Mouse (Mus musculus) thymus, adult 2 months (tissue): Measurements from ENCODE around the gene Slc9b1. TPM values are rescaled to one million over a fixed set of nuclear protein-coding genes. Genes with fewer than 3 reads are reported as not detected.

Source experiments
- DNase-seq: peaks from one replicate; pipeline ENCODE4 v3.0.0; 2021
- H3K27ac ChIP-seq: fragments of 200-500 bp; 2 replicates; pipeline ENCODE4 v1.5.1; 2012; ENCODE audit warnings: low read length, control low read depth; ENCODE audit not compliant: control insufficient read depth, insufficient read depth
- H3K27me3 ChIP-seq: fragments of 200-500 bp; 2 replicates; pipeline ENCODE4 v1.6.1; 2012; ENCODE audit warnings: mild to moderate bottlenecking, low read length, moderate library complexity, mixed read lengths; ENCODE audit not compliant: control insufficient read depth, insufficient read depth
- H3K36me3 ChIP-seq: fragments of 200-500 bp; 2 replicates; pipeline ENCODE4 v1.6.1; 2012; ENCODE audit warnings: mild to moderate bottlenecking, low read length, moderate library complexity; ENCODE audit not compliant: control insufficient read depth, insufficient read depth
- H3K4me1 ChIP-seq: fragments of 200-500 bp; replicated peaks from 2 replicates; pipeline ENCODE4 v1.6.1; 2012; ENCODE audit warnings: low read length; ENCODE audit not compliant: control insufficient read depth, insufficient read depth
- H3K4me3 ChIP-seq: fragments of 200-500 bp; 2 replicates; pipeline ENCODE4 v1.5.1; 2012; ENCODE audit warnings: mild to moderate bottlenecking, low read length, control low read depth, moderate library complexity; ENCODE audit not compliant: control insufficient read depth, insufficient read depth
- CTCF ChIP-seq: fragments of 200-500 bp; IDR thresholded peaks from 2 replicates; pipeline ENCODE4 v1.5.1; 2012; ENCODE audit warnings: mild to moderate bottlenecking, control low read depth, low read length, moderate library complexity, borderline replicate concordance; ENCODE audit not compliant: control insufficient read depth, poor library complexity, insufficient read depth; ENCODE audit errors: extremely low read depth
- POLR2A ChIP-seq: fragments of 200-500 bp; IDR thresholded peaks from 2 replicates; pipeline ENCODE4 v1.6.1; 2012; ENCODE audit warnings: mild to moderate bottlenecking, low read length, control low read depth, moderate library complexity; ENCODE audit not compliant: control insufficient read depth, poor library complexity, insufficient read depth; ENCODE audit errors: extremely low read depth
- WGBS: fragments of 180-500 bp; shearing (Covaris S2); methylation state at CpG from one replicate; pipeline ENCODE4 v1.1.7; 2018; 5-methylcytosine and 5-hydroxymethylcytosine counted together
- polyA plus RNA-seq: library from polyadenylated mRNA; depleted of rRNA; stranded (reverse); fragments of >200 nt; gene quantifications from 2 replicates; pipeline ENCODE4 v1.2.3, GENCODE M21; 2012

Gene Slc9b1
- polyA plus RNA-seq, 1 experiment: not detected

DNA sequence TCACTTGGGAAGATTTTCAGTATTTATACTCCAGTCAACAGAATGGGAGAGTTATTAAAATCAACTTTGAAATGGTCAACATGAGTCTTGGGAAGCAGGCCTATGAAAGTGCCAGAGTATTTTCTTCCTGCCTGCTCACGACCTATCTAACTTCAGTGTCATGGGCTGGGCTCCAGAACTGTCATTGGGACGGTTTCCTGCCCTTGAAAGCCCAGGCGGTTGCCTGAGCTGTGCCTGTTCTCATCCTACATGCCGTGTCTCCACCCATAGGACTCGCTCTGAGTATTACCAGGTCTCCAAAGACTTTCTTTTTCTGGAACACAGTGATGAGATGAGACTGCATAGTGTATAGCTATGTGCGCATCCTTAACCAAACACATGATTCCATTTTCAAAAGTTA lies 45.4 kb downstream of the Slc9b1 start:
- no peak for DNase-seq
- WGBS: 86% methylated on average over 6 of the region's 6 CpGs
- H3K4me1 ChIP-seq: peaks cover 3% of the 10 kb centered on the region
- no peaks in the 10 kb centered on the region for H3K36me3 ChIP-seq
- H3K27me3 ChIP-seq: no peaks in the 10 kb centered on the region
- TF ChIP-seq POLR2A: no peak
- TF ChIP-seq CTCF: no peak
- H3K4me3 ChIP-seq: no peak overlapping the region
- H3K27ac ChIP-seq: no peak overlapping the region

DNA sequence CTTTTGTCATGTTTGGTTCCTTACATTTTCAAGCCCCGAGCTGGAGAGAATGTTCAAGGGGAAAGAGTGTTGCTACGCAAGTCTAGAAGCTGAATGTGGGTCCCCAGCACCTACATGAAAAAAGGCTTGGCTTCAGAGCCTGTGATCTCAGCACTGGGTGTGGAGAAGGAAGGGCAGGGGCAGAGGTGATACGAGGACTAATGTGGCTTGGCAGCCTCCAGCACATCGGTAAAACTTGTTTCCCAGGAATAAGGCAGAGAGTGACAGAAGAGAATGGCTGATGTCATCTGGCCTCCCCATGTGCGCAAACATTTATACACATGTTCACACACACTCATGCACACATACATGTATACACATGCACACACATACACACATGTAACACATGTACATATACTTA lies 47.3 kb downstream of the Slc9b1 start:
- Histone ChIP-seq H3K27ac (no peak overlapping the region), H3K36me3 (no peaks in the 10 kb centered on the region), H3K27me3 (no peaks in the 10 kb centered on the region), H3K4me3 (no peak overlapping the region), H3K4me1 (peaks cover 3% of the 10 kb centered on the region)
- DNase-seq: no peak
- no peak for TF ChIP-seq CTCF
- no peak for TF ChIP-seq POLR2A
- 94% methylated on average over 5 of the region's 5 CpGs for WGBS

GRCm38 (mm10) chr3:135396081-135396480 lies 48.3 kb downstream of the Slc9b1 start:
- Histone ChIP-seq H3K27ac (no peak overlapping the region), H3K4me3 (no peak overlapping the region), H3K27me3 (no peaks in the 10 kb centered on the region), H3K4me1 (peaks cover 3% of the 10 kb centered on the region), H3K36me3 (no peaks in the 10 kb centered on the region)
- DNase-seq: no peak
- WGBS: 69% methylated on average over 6 of the region's 6 CpGs
- TF ChIP-seq POLR2A (no peak), CTCF (no peak)

- H3K27ac ChIP-seq: no peak overlapping the region
- no peak overlapping the region for H3K4me3 ChIP-seq
- H3K36me3 ChIP-seq: no peaks in the 10 kb centered on the region
- TF ChIP-seq POLR2A: no peak
- TF ChIP-seq CTCF: no peak
- no peaks in the 10 kb centered on the region for H3K27me3 ChIP-seq
- peaks cover 6% of the 10 kb centered on the region for H3K4me1 ChIP-seq
- DNase-seq: no peak
These were observed 49.3 kb downstream of the Slc9b1 start for GRCm38 (mm10) chr3:135397112-135397511.

- TF ChIP-seq POLR2A (no peak), CTCF (peak; percentile 78; the same call in 1 of the 2 replicates)
- H3K27me3 ChIP-seq: no peaks in the 10 kb centered on the region
- 2% methylated on average over 10 of the region's 10 CpGs for WGBS
- H3K36me3 ChIP-seq: 0 out of 2 replicates have a peak, but pooled peaks cover 2% of the 10 kb centered on the region
- no peak overlapping the region for H3K4me3 ChIP-seq
- peaks cover 17% of the 10 kb centered on the region for H3K4me1 ChIP-seq
- peak; percentile 95 for DNase-seq
- peak overlapping the region; percentile 94; the same call in 1 of the 2 replicates for H3K27ac ChIP-seq
These were observed 54.4 kb downstream of the Slc9b1 start for GRCm38 (mm10) chr3:135402201-135402658.

DNA sequence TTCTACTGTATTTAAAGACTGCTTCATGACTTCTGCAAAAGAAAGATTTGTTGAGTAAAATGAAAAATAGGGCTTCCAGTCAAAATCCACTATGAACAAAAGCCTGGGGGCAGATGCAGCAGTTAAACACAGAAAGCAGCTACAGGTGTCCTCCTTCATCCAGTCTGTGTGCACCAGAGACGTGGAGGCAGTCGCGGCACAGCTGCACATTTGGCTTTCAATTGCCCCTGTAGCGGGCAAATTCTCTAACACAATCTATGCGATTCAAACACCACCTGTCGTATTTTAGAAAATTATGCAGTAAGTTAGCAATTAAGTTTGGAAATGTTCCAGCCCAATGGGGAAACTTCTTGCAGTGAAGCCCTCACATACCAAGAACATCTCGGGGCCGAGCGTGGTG lies 55.4 kb downstream of the Slc9b1 start:
- Histone ChIP-seq H3K4me1 (peaks cover 14% of the 10 kb centered on the region), H3K36me3 (0 out of 2 replicates have a peak, but pooled peaks cover 4% of the 10 kb centered on the region), H3K4me3 (no peak overlapping the region), H3K27me3 (no peaks in the 10 kb centered on the region), H3K27ac (peak overlapping the region; percentile 94)
- 13% methylated on average over 9 of the region's 9 CpGs for WGBS
- peak; percentile 64 for DNase-seq
- no peak for TF ChIP-seq CTCF
- TF ChIP-seq POLR2A: no peak

GRCm38 (mm10) chr3:135403856-135404255 lies 56.0 kb downstream of the Slc9b1 start:
- TF ChIP-seq POLR2A: no peak
- no peak for TF ChIP-seq CTCF
- Histone ChIP-seq H3K36me3 (0 out of 2 replicates have a peak, but pooled peaks cover 7% of the 10 kb centered on the region), H3K4me1 (peaks cover 14% of the 10 kb centered on the region), H3K27me3 (no peaks in the 10 kb centered on the region), H3K27ac (no peak overlapping the region; the same call in 1 of the 2 replicates), H3K4me3 (no peak overlapping the region)
- no peak for DNase-seq
- 78% methylated on average over 5 of the region's 5 CpGs for WGBS
